In genomic region chr4:150031234-150031890, GRCm38 (mm10) we compare ENCODE assay signal across 7 mouse cellular contexts. TPM values are rescaled to one million over a fixed set of nuclear protein-coding genes. Genes with fewer than 3 reads are reported as not detected.
DNase-seq lines count a peak whose midpoint lies in the region; ATAC-seq and TF ChIP-seq lines count a peak whose summit lies in the region.

No protein-coding gene starts in this region.

- H3K4me3 ChIP-seq in forebrain, embryonic 10.5 days: peak overlapping the region; percentile 50
- H3K4me3 ChIP-seq in intestine, postnatal 0 days (ENCODE audit: low read depth, low read length): peak overlapping the region; percentile 49
- peak overlapping the region; percentile 49; the same call in 1 of the 2 replicates for H3K4me3 ChIP-seq in macrophage (ENCODE audit: inconsistent target)
- no peak overlapping the region; the same call in 1 of the 2 replicates for H3K4me3 ChIP-seq in thymus, adult 2 months (ENCODE audit: control insufficient read depth, insufficient read depth, low read length)

- H3K9me3 ChIP-seq in forebrain, embryonic 10.5 days: no peaks in the 10 kb centered on the region
- no peaks in the 10 kb centered on the region for H3K9me3 ChIP-seq in intestine, postnatal 0 days (ENCODE audit: control insufficient read depth)

- no peak for TF ChIP-seq POLR2A in thymus, adult 2 months (IDR thresholded peaks at IDR 0.05; ENCODE audit: control insufficient read depth, extremely low read depth, insufficient read depth, low read length, poor library complexity)

- no peak overlapping the region for H3K27ac ChIP-seq in forebrain, embryonic 10.5 days
- H3K27ac ChIP-seq in intestine, postnatal 0 days (ENCODE audit: low read depth, low read length): no peak overlapping the region
- H3K27ac ChIP-seq in macrophage: no peak overlapping the region
- H3K27ac ChIP-seq in thymus, adult 2 months (ENCODE audit: control insufficient read depth, insufficient read depth, low read length): no peak overlapping the region

- TF ChIP-seq CTCF in intestine, postnatal 0 days (IDR thresholded peaks at IDR 0.05; ENCODE audit: low read depth): no peak
- TF ChIP-seq CTCF in thymus, adult 2 months (IDR thresholded peaks at IDR 0.05; ENCODE audit: borderline replicate concordance, control insufficient read depth, extremely low read depth, insufficient read depth, low read length, poor library complexity): no peak

- no peak overlapping the region for H3K9ac ChIP-seq in intestine, postnatal 0 days (ENCODE audit: low read depth, low read length)

- DNase-seq in 3T3-L1 (ENCODE audit: low read depth, low spot score): peak; percentile 54
- DNase-seq in NIH3T3 (ENCODE audit: low read depth): peak; percentile 57
- DNase-seq in forebrain, embryonic 10.5 days (ENCODE audit: extremely low spot score, low spot score): no peak
- DNase-seq in thymus, adult 2 months: no peak
- DNase-seq in spleen, postnatal 36 days (ENCODE audit: low spot score in 2 of 2): no peak

- peaks cover 38% of the 10 kb centered on the region for H3K4me1 ChIP-seq in forebrain, embryonic 10.5 days
- no peaks in the 10 kb centered on the region for H3K4me1 ChIP-seq in intestine, postnatal 0 days (replicated peaks; ENCODE audit: control insufficient read depth, insufficient read depth, low read length)
- peaks cover 20% of the 10 kb centered on the region for H3K4me1 ChIP-seq in thymus, adult 2 months (replicated peaks; ENCODE audit: control insufficient read depth, insufficient read depth, low read length)

- 23% methylated on average over 14 of the region's 14 CpGs for WGBS in forebrain, embryonic 10.5 days
- 23% methylated on average over 14 of the region's 14 CpGs for WGBS in intestine, postnatal 0 days
- 24% methylated on average over 14 of the region's 14 CpGs for WGBS in macrophage (ENCODE audit: missing documents)
- 27% methylated on average over 14 of the region's 14 CpGs for WGBS in thymus, adult 2 months

- peaks cover 100% of the 10 kb centered on the region for H3K27me3 ChIP-seq in forebrain, embryonic 10.5 days (ENCODE audit: poor library complexity, severe bottlenecking)
- peaks cover 46% of the 10 kb centered on the region for H3K27me3 ChIP-seq in intestine, postnatal 0 days (replicated peaks; ENCODE audit: control insufficient read depth, insufficient read depth, low read length)
- peaks cover 14% of the 10 kb centered on the region; the same call in 1 of the 2 replicates for H3K27me3 ChIP-seq in thymus, adult 2 months (ENCODE audit: control insufficient read depth, insufficient read depth, low read length)

- peak overlapping the region; percentile 87 for H3K4me2 ChIP-seq in intestine, postnatal 0 days (replicated peaks; ENCODE audit: low read depth)

- no peaks in the 10 kb centered on the region for H3K79me2 ChIP-seq in macrophage (ENCODE audit: inconsistent target)

- no peaks in the 10 kb centered on the region for H3K36me3 ChIP-seq in forebrain, embryonic 10.5 days (replicated peaks)
- H3K36me3 ChIP-seq in intestine, postnatal 0 days (ENCODE audit: control insufficient read depth, insufficient read depth): no peaks in the 10 kb centered on the region
- H3K36me3 ChIP-seq in macrophage (ENCODE audit: inconsistent target): no peaks in the 10 kb centered on the region
- H3K36me3 ChIP-seq in thymus, adult 2 months (ENCODE audit: control insufficient read depth, insufficient read depth, low read length): no peaks in the 10 kb centered on the region

- no peak for ATAC-seq in intestine, postnatal 0 days

RNA-seq across cellular contexts. Expression of gene H6pd, which starts 22.5 kb away (rescaled TPM):
- 3.0 TPM in 2 replicates for polyA plus RNA-seq in forebrain, embryonic 10.5 days (2016; fragmentation: Nextera tagmentation; extraction: Ambion mirVana)
- polyA plus RNA-seq in intestine, postnatal 0 days (2015; fragmentation: Nextera tagmentation; extraction: Ambion mirVana): 33.1 and 37.5 TPM in 2 replicates
- total RNA-seq in macrophage (2018; cell fraction: chromatin; rRNA removed): 10 to 100 TPM in 10 of 26 experiments, 1 to 10 TPM in 16; 1.4 to 23.8 (median 6.3) TPM
- total RNA-seq in macrophage (2018; cell fraction: cytosol; rRNA removed): 10 to 100 TPM; 11.4 to 32.2 (median 18.9) TPM
- 10 to 100 TPM in 25 of 26 experiments, 1 to 10 TPM in 1; 7.6 to 43.4 (median 25.0) TPM for total RNA-seq in macrophage (2018; cell fraction: nucleus; rRNA removed)
- polyA plus RNA-seq in macrophage (2018): 19.3 to 30.3 TPM (median 22.0 TPM) in 3 replicates
- 138 and 152 TPM in 2 replicates for polyA plus RNA-seq in thymus, adult 2 months (2012; rRNA removed)

RNA-seq across cellular contexts. Expression of gene Gpr157, which starts 55.8 kb away (rescaled TPM):
- 0.32 and 0.41 TPM in 2 replicates for polyA plus RNA-seq in forebrain, embryonic 10.5 days (2016; fragmentation: Nextera tagmentation; extraction: Ambion mirVana)
- polyA plus RNA-seq in intestine, postnatal 0 days (2015; fragmentation: Nextera tagmentation; extraction: Ambion mirVana): 2.5 and 3.2 TPM in 2 replicates
- 10 to 100 TPM in 12 of 26 experiments, 1 to 10 TPM in 14; 2.1 to 31.4 (median 9.7) TPM for total RNA-seq in macrophage (2018; cell fraction: chromatin; rRNA removed)
- total RNA-seq in macrophage (2018; cell fraction: cytosol; rRNA removed): 10 to 100 TPM in 24 of 26 experiments, 1 to 10 TPM in 2; 7.8 to 45.0 (median 25.9) TPM
- 10 to 100 TPM in 23 of 26 experiments, 1 to 10 TPM in 3; 4.7 to 51.1 (median 21.1) TPM for total RNA-seq in macrophage (2018; cell fraction: nucleus; rRNA removed)
- polyA plus RNA-seq in macrophage (2018): 14.0 to 24.4 TPM (median 22.6 TPM) in 3 replicates
- 7.4 TPM in 2 replicates for polyA plus RNA-seq in thymus, adult 2 months (2012; rRNA removed)

Comparison
In these comparisons a context has a peak if more than half of its experiments do, and no peak if none do; other contexts are left out.
1. DNase-seq: peak in 3T3-L1 (single experiment) and NIH3T3 (single experiment); none in forebrain, embryonic 10.5 days (single experiment), thymus, adult 2 months (single experiment) and spleen, postnatal 36 days (0 of 2).